Mouse (Mus musculus) testis, adult 2 months (tissue): Measurements from ENCODE around the gene Lamb2.

Experiments used
- CTCF ChIP-seq: fragments of 200-500 bp; IDR thresholded peaks from 2 replicates; pipeline ENCODE4 v1.5.1; 2012; ENCODE audit warnings: low read depth, mild to moderate bottlenecking, inconsistent platforms, low read length, moderate library complexity; ENCODE audit not compliant: control insufficient read depth, insufficient read depth, insufficient replicate concordance
- POLR2A ChIP-seq: fragments of 200-500 bp; IDR thresholded peaks from 2 replicates; pipeline ENCODE4 v1.6.1; 2012; ENCODE audit warnings: low read depth, mild to moderate bottlenecking, inconsistent platforms, low read length, moderate library complexity; ENCODE audit not compliant: control insufficient read depth

DNA sequence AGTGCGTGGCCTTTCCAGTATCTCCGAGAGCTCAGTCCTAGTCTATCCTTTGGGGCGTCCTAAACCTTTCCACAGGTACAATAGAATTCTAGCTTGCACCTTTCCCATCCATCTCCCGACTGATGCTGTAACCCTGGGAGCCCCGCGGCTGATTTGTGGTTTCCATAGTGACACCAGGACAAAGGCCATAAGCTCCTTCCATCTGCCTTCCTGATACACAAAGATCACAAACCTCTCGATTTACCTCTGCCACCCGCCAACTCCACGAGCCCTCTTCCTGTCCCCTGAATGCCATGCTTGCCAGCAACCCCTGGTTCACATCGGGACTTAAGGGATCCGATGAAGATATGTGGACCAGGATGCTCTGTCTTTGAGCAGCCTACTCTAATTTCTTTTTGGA lies 295 bp upstream of the Lamb2 start:
- TF ChIP-seq POLR2A (no peak), CTCF (no peak)
